Mouse (Mus musculus): ENCODE measurements around the gene Trmt61a.

- TF ChIP-seq POLR2A (IDR thresholded peaks at IDR 0.05; ENCODE audit: borderline replicate concordance, low read depth, low read length) (no peak), CTCF (IDR thresholded peaks at IDR 0.05; ENCODE audit: low read depth, low read length) (no peak)
These were observed 16.4 kb downstream of the Trmt61a start for GRCm38 (mm10) chr12:111694271-111694781.

Data from bone marrow macrophage, adult 2 months (primary cell).